Mouse (Mus musculus) MEL (cell line): ENCODE results near the gene Shoc2. TPM values are rescaled to one million over a fixed set of nuclear protein-coding genes. Genes with fewer than 3 reads are reported as not detected.
A peak's percentile ranks its signal among the peaks of the same experiment; 100 is the strongest.

Experiments
- DNase-seq: peaks from one replicate; pipeline ENCODE4 v3.0.0; 2011; ENCODE audit warnings: low read depth, low spot score
- H3K27ac ChIP-seq: 2 replicates; pipeline ENCODE4 v1.5.1; 2012; ENCODE audit warnings: low read depth, mild to moderate bottlenecking, control low read depth, low read length, moderate library complexity; ENCODE audit not compliant: control insufficient read depth
- H3K27me3 ChIP-seq, 2 experiments: fragments of 150-350 bp in 1 of 2; sonication (generic) in 1 of 2; 2 replicates each; pipeline ENCODE4 v1.6.1; 2012; ENCODE audit warnings: low read length in 2 of 2, mild to moderate bottlenecking in 2 of 2, improper control_type of control experiment in 1 of 2, moderate library complexity in 1 of 2; ENCODE audit not compliant: insufficient read depth in 2 of 2, control insufficient read depth in 1 of 2
- H3K36me3 ChIP-seq, 2 experiments: 2 replicates each; pipeline ENCODE4 v1.6.1; 2012 to 2014; ENCODE audit warnings: low read length in 2 of 2, improper control_type of control experiment in 1 of 2, inconsistent platforms in 1 of 2, mild to moderate bottlenecking in 1 of 2; ENCODE audit not compliant: insufficient read depth in 2 of 2, control insufficient read depth in 1 of 2
- H3K4me1 ChIP-seq, 2 experiments: fragments of 150-350 bp in 1 of 2; sonication (generic) in 1 of 2; 2 replicates each; pipeline ENCODE4 v1.6.1; 2012; ENCODE audit warnings: low read length in 2 of 2, improper control_type of control experiment in 1 of 2, mild to moderate bottlenecking in 1 of 2; ENCODE audit not compliant: insufficient read depth in 2 of 2, control insufficient read depth in 1 of 2
- H3K4me3 ChIP-seq, 2 experiments: fragments of 150-350 bp in 1 of 2; sonication (generic) in 1 of 2; 2 replicates each; pipeline ENCODE4 v1.5.1; 2012; ENCODE audit warnings: low read depth in 2 of 2, low read length in 2 of 2, mild to moderate bottlenecking in 2 of 2, moderate library complexity in 2 of 2, control low read depth in 1 of 2, improper control_type of control experiment in 1 of 2; ENCODE audit not compliant: control insufficient read depth in 1 of 2, insufficient read depth in 1 of 2
- H3K79me2 ChIP-seq: 2 replicates; pipeline ENCODE4 v1.6.1; 2012; ENCODE audit warnings: mild to moderate bottlenecking, low read length, moderate library complexity; ENCODE audit not compliant: control insufficient read depth, poor library complexity, insufficient read depth
- H3K9ac ChIP-seq: 2 replicates; pipeline ENCODE4 v1.6.1; 2012; ENCODE audit warnings: low read depth, mild to moderate bottlenecking, control low read depth, low read length, moderate library complexity; ENCODE audit not compliant: control insufficient read depth, poor library complexity, severe bottlenecking
- H3K9me3 ChIP-seq: fragments of 150-350 bp; sonication (generic); replicated peaks from 2 replicates; pipeline ENCODE4 v1.6.1; 2012; ENCODE audit warnings: mild to moderate bottlenecking, low read length, improper control_type of control experiment, moderate library complexity; ENCODE audit not compliant: insufficient read depth
- BHLHE40 ChIP-seq: IDR thresholded peaks from 2 replicates; pipeline ENCODE4 v1.6.1; 2012; ENCODE audit warnings: low read depth, mild to moderate bottlenecking, inconsistent platforms, low read length, improper control_type of control experiment, borderline replicate concordance
- CHD1 ChIP-seq: IDR thresholded peaks from 2 replicates; pipeline ENCODE4 v1.6.1; 2012; ENCODE audit warnings: low read depth, mild to moderate bottlenecking, inconsistent platforms, low read length, improper control_type of control experiment
- E2F4 ChIP-seq: IDR thresholded peaks from 2 replicates; pipeline ENCODE4 v1.6.1; 2011; ENCODE audit warnings: low read depth, low read length, improper control_type of control experiment, borderline replicate concordance
- ELF1 ChIP-seq: IDR thresholded peaks from 2 replicates; pipeline ENCODE4 v1.6.1; 2014; ENCODE audit warnings: low read depth, mild to moderate bottlenecking, inconsistent platforms, low read length, improper control_type of control experiment, moderate library complexity
- EP300 ChIP-seq, 2 experiments: IDR thresholded peaks; 2 replicates each; pipeline ENCODE4 v1.6.1; 2011; ENCODE audit warnings: improper control_type of control experiment in 2 of 2, low read length in 2 of 2, low read depth in 1 of 2, mild to moderate bottlenecking in 1 of 2
- ETS1 ChIP-seq: IDR thresholded peaks from 2 replicates; pipeline ENCODE4 v1.6.1; 2012; ENCODE audit warnings: low read depth, mild to moderate bottlenecking, inconsistent platforms, low read length, improper control_type of control experiment, moderate library complexity
- GABPA ChIP-seq: IDR thresholded peaks from 2 replicates; pipeline ENCODE4 v1.6.1; 2012; ENCODE audit warnings: low read depth, mild to moderate bottlenecking, inconsistent platforms, low read length, improper control_type of control experiment, moderate library complexity
- GATA1 ChIP-seq: IDR thresholded peaks from 2 replicates; pipeline ENCODE4 v1.6.1; 2011; ENCODE audit warnings: low read depth, low read length, improper control_type of control experiment
- JUND ChIP-seq: IDR thresholded peaks from 2 replicates; pipeline ENCODE4 v1.6.1; 2011; ENCODE audit warnings: low read depth, mild to moderate bottlenecking, improper control_type of control experiment, low read length
- KAT2A ChIP-seq: conservative IDR thresholded peaks from 2 replicates; pipeline ENCODE4 v1.6.1; 2012; ENCODE audit warnings: low read depth, low read length, improper control_type of control experiment, inconsistent platforms
- MAFK ChIP-seq: IDR thresholded peaks from 2 replicates; pipeline ENCODE4 v1.6.1; 2011; ENCODE audit warnings: low read depth, mild to moderate bottlenecking, low read length, improper control_type of control experiment, borderline replicate concordance
- MAX ChIP-seq: IDR thresholded peaks from 2 replicates; pipeline ENCODE4 v1.6.1; 2011; ENCODE audit warnings: low read length, improper control_type of control experiment
- MAZ ChIP-seq: IDR thresholded peaks from 2 replicates; pipeline ENCODE4 v1.6.1; 2012; ENCODE audit warnings: low read depth, mild to moderate bottlenecking, inconsistent platforms, low read length, improper control_type of control experiment
- MEF2A ChIP-seq: IDR thresholded peaks from 2 replicates; pipeline ENCODE4 v1.6.1; 2014; ENCODE audit warnings: low read depth, mild to moderate bottlenecking, inconsistent platforms, low read length, improper control_type of control experiment; ENCODE audit not compliant: poor library complexity, insufficient replicate concordance, severe bottlenecking; ENCODE audit errors: extremely low read depth
- MXI1 ChIP-seq: IDR thresholded peaks from 2 replicates; pipeline ENCODE4 v1.6.1; 2011; ENCODE audit warnings: mild to moderate bottlenecking, low read depth, low read length, improper control_type of control experiment
- MYC ChIP-seq: IDR thresholded peaks from 2 replicates; pipeline ENCODE4 v1.6.1; 2011; ENCODE audit warnings: low read depth, mild to moderate bottlenecking, low read length, improper control_type of control experiment, moderate library complexity
- NELFE ChIP-seq: IDR thresholded peaks from 2 replicates; pipeline ENCODE4 v1.6.1; 2011; ENCODE audit warnings: low read depth, low read length, improper control_type of control experiment
- POLR2A ChIP-seq, 2 experiments: IDR thresholded peaks; 2 replicates each; pipeline ENCODE4 v1.6.1; 2011 to 2012; ENCODE audit warnings: low read length in 2 of 2, mild to moderate bottlenecking in 2 of 2, control low read depth in 1 of 2, improper control_type of control experiment in 1 of 2, low read depth in 1 of 2, moderate library complexity in 1 of 2; ENCODE audit not compliant: control insufficient read depth in 1 of 2, insufficient read depth in 1 of 2, poor library complexity in 1 of 2
- POLR2AphosphoS2 ChIP-seq: IDR thresholded peaks from 2 replicates; pipeline ENCODE4 v1.6.1; 2011; ENCODE audit warnings: low read length, improper control_type of control experiment
- POLR2AphosphoS5 ChIP-seq: IDR thresholded peaks from 2 replicates; pipeline ENCODE4 v1.6.1; 2012; ENCODE audit warnings: low read depth, borderline replicate concordance, mild to moderate bottlenecking, inconsistent platforms, low read length, moderate library complexity, mixed read lengths
- RAD21 ChIP-seq: IDR thresholded peaks from 2 replicates; pipeline ENCODE4 v1.6.1; 2011; ENCODE audit warnings: mild to moderate bottlenecking, low read depth, low read length, improper control_type of control experiment
- RCOR1 ChIP-seq: IDR thresholded peaks from 2 replicates; pipeline ENCODE4 v1.6.1; 2012; ENCODE audit warnings: low read depth, mild to moderate bottlenecking, inconsistent platforms, low read length, improper control_type of control experiment
- SIN3A ChIP-seq: IDR thresholded peaks from 2 replicates; pipeline ENCODE4 v1.6.1; 2012; ENCODE audit warnings: low read length, improper control_type of control experiment, inconsistent platforms
- SMC3 ChIP-seq: IDR thresholded peaks from 2 replicates; pipeline ENCODE4 v1.6.1; 2011; ENCODE audit warnings: low read depth, low read length, improper control_type of control experiment
- TAL1 ChIP-seq: IDR thresholded peaks from 2 replicates; pipeline ENCODE4 v1.6.1; 2012; ENCODE audit warnings: mild to moderate bottlenecking, inconsistent platforms, low read length, moderate library complexity, mixed read lengths
- TBP ChIP-seq: IDR thresholded peaks from 2 replicates; pipeline ENCODE4 v1.8.0; 2011; ENCODE audit warnings: low read depth, low read length, improper control_type of control experiment
- TCF12 ChIP-seq: IDR thresholded peaks from 2 replicates; pipeline ENCODE4 v1.6.1; 2014; ENCODE audit warnings: low read depth, mild to moderate bottlenecking, inconsistent platforms, low read length, improper control_type of control experiment, moderate library complexity
- UBTF ChIP-seq: IDR thresholded peaks from 2 replicates; pipeline ENCODE4 v1.6.1; 2012; ENCODE audit warnings: low read depth, mild to moderate bottlenecking, inconsistent platforms, low read length, improper control_type of control experiment, moderate library complexity, borderline replicate concordance; ENCODE audit not compliant: insufficient read depth
- USF1 ChIP-seq: IDR thresholded peaks from 2 replicates; pipeline ENCODE4 v1.6.1; 2014; ENCODE audit warnings: low read depth, mild to moderate bottlenecking, inconsistent platforms, low read length, improper control_type of control experiment, moderate library complexity
- ZC3H11A ChIP-seq: IDR thresholded peaks from 2 replicates; pipeline ENCODE4 v1.6.1; 2012; ENCODE audit warnings: low read depth, mild to moderate bottlenecking, inconsistent platforms, low read length, improper control_type of control experiment
- ZKSCAN1 ChIP-seq: IDR thresholded peaks from 2 replicates; pipeline ENCODE4 v1.6.1; 2012; ENCODE audit warnings: low read depth, mild to moderate bottlenecking, inconsistent platforms, low read length, improper control_type of control experiment, moderate library complexity
- ZMIZ1 ChIP-seq: IDR thresholded peaks from 2 replicates; pipeline ENCODE4 v1.6.1; 2012; ENCODE audit warnings: low read depth, mild to moderate bottlenecking, inconsistent platforms, low read length, improper control_type of control experiment, moderate library complexity
- ZNF384 ChIP-seq: IDR thresholded peaks from 2 replicates; pipeline ENCODE4 v1.6.1; 2012; ENCODE audit warnings: low read depth, mild to moderate bottlenecking, inconsistent platforms, low read length, improper control_type of control experiment
- polyA plus RNA-seq, 2 experiments: library from polyadenylated mRNA; stranded (reverse) in 1 of 2; unstranded in 1 of 2; fragments of >175 nt in 1 of 2; fragments of >200 nt in 1 of 2; gene quantifications; 2 replicates each; pipeline versions ENCODE4 v1.2.1 to v1.2.4; 2012; ENCODE audit warnings: low replicate concordance in 2 of 2, low read depth in 1 of 2; ENCODE audit not compliant: insufficient read length in 2 of 2, insufficient read depth in 1 of 2, missing spikeins in 1 of 2
- total RNA-seq: library from RNA; depleted of rRNA; stranded (reverse); fragments of 300-350 nt; gene quantifications from 2 replicates; pipeline ENCODE4 v1.2.3, GENCODE M21; 2012; rRNA removed

Shoc2 gene
- total RNA-seq (33.4 and 37.0 TPM in 2 replicates), polyA plus RNA-seq (10 to 100 TPM in 1 of 2 experiments, not detected in 1; 55.6 TPM)

GRCm38 (mm10) chr19:53943802-53944785, at the start of gene Shoc2, which contains the start of gene Bbip1:
Shoc2 (plus strand) TSS chr19:53944306.
Bbip1 (minus strand) TSS chr19:53944627.
- Histone ChIP-seq H3K9me3 (no peaks in the 10 kb centered on the region), H3K4me1 (peaks cover 24 to 59% of the 10 kb centered on the region in 2 experiments), H3K79me2 (peaks cover 33% of the 10 kb centered on the region), H3K4me3 (peak within 1 kb of the TSS; percentile 95), H3K9ac (peak within 1 kb of the TSS; percentile 97), H3K36me3 (peaks cover 0 to 60% of the 10 kb centered on the region in 2 experiments; a peak in 3 of 4 replicates), H3K27ac (peak within 1 kb of the TSS; percentile 99), H3K27me3 (no peaks in the 10 kb centered on the region)
- peak; percentile 100 for DNase-seq
- no peak for TF ChIP-seq GATA1
- TF ChIP-seq UBTF, result 0 out of 2 replicates have a peak, but pooled peaks have one; percentile 47
- peak in 1 of 2 experiments; percentile 49; a peak in 2 of 4 replicates for TF ChIP-seq EP300 (IDR thresholded peaks at IDR 0.05; ENCODE audit: low read depth in 1 of 2, low read length in 2 of 2)
- TF ChIP-seq MYC, result no peak
- peak; percentile 46; the same call in 1 of the 2 replicates for TF ChIP-seq MAX
- no peak for TF ChIP-seq ZMIZ1
- peak; percentile 62 for TF ChIP-seq NELFE
- TF ChIP-seq POLR2A (IDR thresholded peaks at IDR 0.05; ENCODE audit: control insufficient read depth in 1 of 2, insufficient read depth in 1 of 2, low read depth in 1 of 2, low read length in 2 of 2, poor library complexity in 1 of 2), result peak; percentile 76 to 91
- TF ChIP-seq RCOR1, result peak; percentile 16; the same call in 1 of the 2 replicates
- TF ChIP-seq SIN3A, result peak; percentile 96
- no peak for TF ChIP-seq USF1
- peak; percentile 64 for TF ChIP-seq TBP
- peak; percentile 87 for TF ChIP-seq POLR2AphosphoS2
- 0 out of 2 replicates have a peak, but pooled peaks have one; percentile 72 for TF ChIP-seq CHD1
- no peak; the same call in 1 of the 2 replicates for TF ChIP-seq SMC3
- TF ChIP-seq POLR2AphosphoS5, result 0 out of 2 replicates have a peak, but pooled peaks have one; percentile 63
- peak; percentile 16; the same call in 1 of the 2 replicates for TF ChIP-seq BHLHE40
- TF ChIP-seq TAL1, result no peak
- TF ChIP-seq MXI1, result peak; percentile 83
- TF ChIP-seq RAD21, result peak; percentile 0; the same call in 1 of the 2 replicates
- TF ChIP-seq MEF2A, result 0 out of 2 replicates have a peak, but pooled peaks have one; percentile 24
- TF ChIP-seq ELF1, result peak; percentile 87
- TF ChIP-seq TCF12, result peak; percentile 56
- no peak for TF ChIP-seq JUND
- no peak for TF ChIP-seq ZKSCAN1
- TF ChIP-seq MAFK, result no peak
- TF ChIP-seq MAZ, result peak; percentile 89; the same call in 1 of the 2 replicates
- TF ChIP-seq E2F4, result peak; percentile 67; the same call in 1 of the 2 replicates
- TF ChIP-seq ETS1, result peak; percentile 66; the same call in 1 of the 2 replicates
- TF ChIP-seq ZC3H11A, result no peak
- peak; percentile 92 for TF ChIP-seq KAT2A
- TF ChIP-seq GABPA, result no peak
- TF ChIP-seq ZNF384, result no peak
